Mouse (Mus musculus) lung, embryonic 16.5 days (tissue): ENCODE results near the gene Cmip. TPM values are rescaled to one million over a fixed set of nuclear protein-coding genes. Genes with fewer than 3 reads are reported as not detected.
"Not testable (repeated sequence)": the region's sequence is repeated elsewhere in the genome, so short reads cannot be mapped to it uniquely, and the experiment has no call there.

Experiments used
- ATAC-seq: fragments of 200-750 bp; cut with Nextera tagmentation; 2 replicates; pipeline ENCODE4 v1.8.0; 2017; ENCODE audit warnings: low read depth, mild to moderate bottlenecking, moderate library complexity
- H3K27ac ChIP-seq: fragments of 300-500 bp; sonication (generic); 2 replicates; pipeline ENCODE4 v1.5.1; 2014; ENCODE audit warnings: mild to moderate bottlenecking, control low read depth, low read length
- H3K27me3 ChIP-seq: fragments of 300-500 bp; sonication (generic); 2 replicates; pipeline ENCODE4 v1.6.1; 2014; ENCODE audit warnings: low read depth, low read length, mixed read lengths; ENCODE audit not compliant: control insufficient read depth, insufficient read depth
- H3K36me3 ChIP-seq: fragments of 300-500 bp; sonication (generic); 2 replicates; pipeline ENCODE4 v1.6.1; 2014; ENCODE audit warnings: low read length; ENCODE audit not compliant: control insufficient read depth, insufficient read depth
- H3K4me1 ChIP-seq: fragments of 300-500 bp; sonication (generic); replicated peaks from 2 replicates; pipeline ENCODE4 v1.6.1; 2014; ENCODE audit warnings: low read length, mixed read lengths; ENCODE audit not compliant: control insufficient read depth, insufficient read depth
- H3K4me2 ChIP-seq: fragments of 300-500 bp; sonication (generic); 2 replicates; pipeline ENCODE4 v1.6.1; 2014; ENCODE audit warnings: low read depth, low read length, control low read depth
- H3K4me3 ChIP-seq: fragments of 300-500 bp; sonication (generic); 2 replicates; pipeline ENCODE4 v1.5.1; 2014; ENCODE audit warnings: mild to moderate bottlenecking, low read length, control low read depth
- H3K9ac ChIP-seq: fragments of 300-500 bp; sonication (generic); 2 replicates; pipeline ENCODE4 v1.6.1; 2014; ENCODE audit warnings: low read length, control low read depth
- H3K9me3 ChIP-seq: fragments of 300-500 bp; sonication (generic); 2 replicates; pipeline ENCODE4 v1.6.1; 2016; ENCODE audit warnings: low read length; ENCODE audit not compliant: control insufficient read depth
- WGBS: fragments of 180-500 bp; shearing (Covaris S2); extraction: QIAGEN DNeasy Blood & Tissue Kit; methylation state at CpG from one replicate; pipeline ENCODE4 v1.1.7; 2014; 5-methylcytosine and 5-hydroxymethylcytosine counted together
- polyA plus RNA-seq: library from polyadenylated mRNA; unstranded; fragments of >200 nt; fragmentation: Nextera tagmentation; extraction: Ambion mirVana; gene quantifications from 2 replicates; pipeline ENCODE4 v1.2.1, GENCODE M21; 2015

Gene Cmip
- polyA plus RNA-seq, 1 experiment from 2014 or later = 11.3 TPM

GRCm38 (mm10) chr8:117412232-117412631 is 155.4 kb downstream of the Cmip start:
- ATAC-seq = no peak
- Histone ChIP-seq H3K9ac (no peak overlapping the region), H3K36me3 (peaks cover 5% of the 10 kb centered on the region; the same call in 1 of the 2 replicates), H3K27me3 (no peaks in the 10 kb centered on the region), H3K4me2 (no peak overlapping the region), H3K4me3 (no peak overlapping the region), H3K9me3 (no peaks in the 10 kb centered on the region), H3K4me1 (peaks cover 7% of the 10 kb centered on the region), H3K27ac (no peak overlapping the region)
- 79% methylated on average over 10 of the region's 10 CpGs for WGBS

- Histone ChIP-seq H3K27me3 (no peaks in the 10 kb centered on the region), H3K27ac (no peak overlapping the region), H3K4me2 (no peak overlapping the region), H3K36me3 (peaks cover 5% of the 10 kb centered on the region), H3K4me1 (no peaks in the 10 kb centered on the region), H3K9ac (no peak overlapping the region), H3K4me3 (no peak overlapping the region), H3K9me3 (no peaks in the 10 kb centered on the region)
- no peak for ATAC-seq
- 78% methylated on average over 9 of the region's 9 CpGs for WGBS
These were observed 161.0 kb downstream of the Cmip start for GRCm38 (mm10) chr8:117417830-117418229.

- peak; percentile 49; the same call in 1 of the 2 replicates for ATAC-seq
- no peak overlapping the region for H3K27ac ChIP-seq
- no peak overlapping the region for H3K4me2 ChIP-seq
- no peak overlapping the region for H3K4me3 ChIP-seq
- H3K36me3 ChIP-seq = peaks cover 14% of the 10 kb centered on the region
- no peaks in the 10 kb centered on the region for H3K27me3 ChIP-seq
- no peak overlapping the region for H3K9ac ChIP-seq
- no peaks in the 10 kb centered on the region for H3K9me3 ChIP-seq
- WGBS = 82% methylated on average over 17 of the region's 17 CpGs
- no peaks in the 10 kb centered on the region for H3K4me1 ChIP-seq
These were observed 164.1 kb downstream of the Cmip start for GRCm38 (mm10) chr8:117420841-117421534.

- 31% methylated on average over 5 of the region's 5 CpGs for WGBS
- Histone ChIP-seq H3K9ac (no peak overlapping the region), H3K4me2 (no peak overlapping the region), H3K4me1 (no peaks in the 10 kb centered on the region), H3K27me3 (no peaks in the 10 kb centered on the region), H3K4me3 (no peak overlapping the region), H3K9me3 (no peaks in the 10 kb centered on the region), H3K36me3 (peaks cover 17% of the 10 kb centered on the region), H3K27ac (no peak overlapping the region)
- ATAC-seq = no peak
These were observed 165.0 kb downstream of the Cmip start for GRCm38 (mm10) chr8:117421838-117422237.

GRCm38 (mm10) chr8:117422343-117422742 is 165.5 kb downstream of the Cmip start:
- H3K27me3 ChIP-seq = no peaks in the 10 kb centered on the region
- H3K27ac ChIP-seq = no peak overlapping the region
- no peaks in the 10 kb centered on the region for H3K4me1 ChIP-seq
- H3K4me3 ChIP-seq = no peak overlapping the region
- 87% methylated on average over 6 of the region's 6 CpGs for WGBS
- no peak overlapping the region for H3K9ac ChIP-seq
- no peak for ATAC-seq
- H3K4me2 ChIP-seq = no peak overlapping the region
- H3K36me3 ChIP-seq = peaks cover 19% of the 10 kb centered on the region
- no peaks in the 10 kb centered on the region for H3K9me3 ChIP-seq

- Histone ChIP-seq H3K4me2 (no peak overlapping the region), H3K4me3 (no peak overlapping the region), H3K27ac (peak overlapping the region; percentile 44; the same call in 1 of the 2 replicates)
These were observed 166.2 kb downstream of the Cmip start for GRCm38 (mm10) chr8:117423029-117423428.

GRCm38 (mm10) chr8:117427816-117428215 is 171.0 kb downstream of the Cmip start:
- H3K4me1 ChIP-seq, H3K9me3 ChIP-seq, H3K9ac ChIP-seq, H3K27ac ChIP-seq, H3K4me3 ChIP-seq, H3K4me2 ChIP-seq, H3K27me3 ChIP-seq: not testable (repeated sequence)
- ATAC-seq = peak; percentile 49; the same call in 1 of the 2 replicates
- peaks cover 34% of the 10 kb centered on the region for H3K36me3 ChIP-seq
- WGBS = 60% methylated on average over 8 of the region's 8 CpGs

More at GRCm38 (mm10) chr8:117423029-117423428, 166.2 kb downstream of the Cmip start:
- 78% methylated on average over 4 of the region's 4 CpGs for WGBS
- H3K36me3 ChIP-seq = peaks cover 24% of the 10 kb centered on the region
- H3K9me3 ChIP-seq = no peaks in the 10 kb centered on the region
- ATAC-seq = 0 out of 2 replicates have a peak, but pooled peaks have one; percentile 20
- H3K9ac ChIP-seq = no peak overlapping the region
- H3K27me3 ChIP-seq = no peaks in the 10 kb centered on the region
- H3K4me1 ChIP-seq = no peaks in the 10 kb centered on the region

- H3K36me3 ChIP-seq = peaks cover 34% of the 10 kb centered on the region
- WGBS = 74% methylated on average over 21 of the region's 21 CpGs
- H3K4me1 ChIP-seq = no peaks in the 10 kb centered on the region
- H3K9ac ChIP-seq = no peak overlapping the region
- H3K4me3 ChIP-seq = no peak overlapping the region
- no peaks in the 10 kb centered on the region for H3K27me3 ChIP-seq
- ATAC-seq = no peak
- H3K9me3 ChIP-seq = no peaks in the 10 kb centered on the region
- H3K27ac ChIP-seq = no peak overlapping the region
- H3K4me2 ChIP-seq = no peak overlapping the region
These were observed 171.8 kb downstream of the Cmip start for GRCm38 (mm10) chr8:117428524-117429162.

- Histone ChIP-seq H3K4me2 (no peak overlapping the region), H3K9ac (no peak overlapping the region), H3K36me3 (peaks cover 34% of the 10 kb centered on the region), H3K27ac (no peak overlapping the region), H3K4me1 (no peaks in the 10 kb centered on the region), H3K27me3 (no peaks in the 10 kb centered on the region), H3K4me3 (no peak overlapping the region), H3K9me3 (no peaks in the 10 kb centered on the region)
- no peak for ATAC-seq
- WGBS = 91% methylated on average over 4 of the region's 4 CpGs
These were observed 173.8 kb downstream of the Cmip start for GRCm38 (mm10) chr8:117430624-117431023.
